Mouse (Mus musculus) ES-E14 (cell line): ENCODE results near the gene Tmem135. TPM values are rescaled to one million over a fixed set of nuclear protein-coding genes. Genes with fewer than 3 reads are reported as not detected.

Source experiments
- DNase-seq: peaks from one replicate; pipeline ENCODE4 v3.0.0-alpha.2; 2013; ENCODE audit warnings: low read depth, low spot score
- H3K27ac ChIP-seq: 2 replicates; pipeline ENCODE4 v1.5.1; 2012; ENCODE audit warnings: low read depth, mild to moderate bottlenecking, low read length, moderate library complexity, mixed read lengths; ENCODE audit not compliant: poor library complexity, insufficient read depth, severe bottlenecking
- H3K36me3 ChIP-seq: 2 replicates; pipeline ENCODE4 v1.6.1; 2012; ENCODE audit warnings: mild to moderate bottlenecking, low read length, moderate library complexity, mixed read lengths; ENCODE audit not compliant: control insufficient read depth, poor library complexity, insufficient read depth, severe bottlenecking
- H3K4me1 ChIP-seq, 2 experiments: fragments of 150-350 bp in 1 of 2; sonication (generic) in 1 of 2; 2 replicates each; pipeline ENCODE4 v1.6.1; 2012; ENCODE audit warnings: low read length in 2 of 2, mild to moderate bottlenecking in 1 of 2, mixed read lengths in 1 of 2; ENCODE audit not compliant: control insufficient read depth in 2 of 2, insufficient read depth in 2 of 2, poor library complexity in 1 of 2
- H3K4me3 ChIP-seq, 2 experiments: fragments of 150-350 bp in 1 of 2; sonication (generic) in 1 of 2; 2 replicates each; pipeline ENCODE4 v1.5.1; 2012; ENCODE audit warnings: low read length in 2 of 2, low read depth in 1 of 2, mild to moderate bottlenecking in 1 of 2, mixed read lengths in 1 of 2; ENCODE audit not compliant: insufficient read depth in 1 of 2, poor library complexity in 1 of 2, severe bottlenecking in 1 of 2
- H3K9ac ChIP-seq: 2 replicates; pipeline ENCODE4 v1.6.1; 2012; ENCODE audit warnings: low read depth, mild to moderate bottlenecking, low read length, mixed read lengths; ENCODE audit not compliant: poor library complexity, insufficient read depth, severe bottlenecking
- H3K9me3 ChIP-seq: fragments of 150-350 bp; sonication (generic); 2 replicates; pipeline ENCODE4 v1.6.1; 2012; ENCODE audit warnings: low read depth, mild to moderate bottlenecking, low read length; ENCODE audit not compliant: control insufficient read depth, insufficient read depth
- CHD2 ChIP-seq: IDR thresholded peaks from 2 replicates; pipeline ENCODE4 v1.6.1; 2014; ENCODE audit warnings: mild to moderate bottlenecking, low read depth, low read length, inconsistent platforms
- HCFC1 ChIP-seq: IDR thresholded peaks from 2 replicates; pipeline ENCODE4 v1.6.1; 2012; ENCODE audit warnings: low read length, inconsistent platforms, borderline replicate concordance; ENCODE audit not compliant: insufficient read depth
- MAFK ChIP-seq: IDR thresholded peaks from 2 replicates; pipeline ENCODE4 v1.6.1; 2014; ENCODE audit warnings: mild to moderate bottlenecking, low read depth, low read length, inconsistent platforms; ENCODE audit not compliant: insufficient read depth
- ZC3H11A ChIP-seq: IDR thresholded peaks from 2 replicates; pipeline ENCODE4 v1.6.1; 2012; ENCODE audit warnings: low read depth, mild to moderate bottlenecking, inconsistent platforms, low read length, borderline replicate concordance
- ZNF384 ChIP-seq: IDR thresholded peaks from 2 replicates; pipeline ENCODE4 v1.6.1; 2012; ENCODE audit warnings: low read depth, low read length, inconsistent platforms
- in situ Hi-C, 2 experiments: fragments of 600-800 bp; cut with MboI; formaldehyde crosslinking; loops; one replicate each; pipeline ENCODE4 v1.15.1; 2025; ENCODE audit warnings: low sequenced_read_pairs in 2 of 2, inconsistent platforms in 1 of 2; ENCODE audit not compliant: unreplicated experiment in 2 of 2
- total RNA-seq: library from RNA; depleted of rRNA; stranded (reverse); fragments of 300-350 nt; gene quantifications from 2 replicates; pipeline ENCODE4 v1.2.3, GENCODE M21; 2012

Tmem135 gene
- total RNA-seq, 1 experiment = 19.0 TPM

DNA sequence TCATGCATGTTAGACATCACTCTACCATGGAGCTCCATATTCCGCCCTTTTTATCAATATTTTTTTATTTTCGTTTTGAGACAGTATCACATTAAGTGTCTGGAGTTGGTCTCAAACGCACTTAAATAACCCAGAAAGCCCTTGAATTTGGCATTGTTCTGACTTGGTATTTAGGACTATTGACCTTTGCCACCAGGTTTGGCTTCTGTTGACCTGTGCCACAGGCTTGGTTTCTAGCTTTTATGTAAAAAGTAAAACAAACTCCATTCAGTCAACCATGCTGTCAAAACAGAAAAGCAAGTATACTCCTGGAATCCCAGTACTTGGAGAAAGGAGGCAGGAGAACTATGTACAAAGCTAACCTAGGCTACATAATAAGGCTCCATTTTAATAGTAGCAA lies 12.7 kb downstream of the Tmem135 start:
- in situ Hi-C loops = no loop called here
- Histone ChIP-seq H3K36me3 (no peaks in the 10 kb centered on the region), H3K9me3 (no peaks in the 10 kb centered on the region), H3K9ac (no peak overlapping the region), H3K4me1 (peaks cover 0 to 2% of the 10 kb centered on the region in 2 experiments; a peak in 1 of 4 replicates), H3K27ac (no peak overlapping the region), H3K4me3 (no peak overlapping the region)
- no peak for DNase-seq
- TF ChIP-seq ZNF384 (no peak), HCFC1 (no peak), CHD2 (no peak), ZC3H11A (no peak), MAFK (no peak)

DNA sequence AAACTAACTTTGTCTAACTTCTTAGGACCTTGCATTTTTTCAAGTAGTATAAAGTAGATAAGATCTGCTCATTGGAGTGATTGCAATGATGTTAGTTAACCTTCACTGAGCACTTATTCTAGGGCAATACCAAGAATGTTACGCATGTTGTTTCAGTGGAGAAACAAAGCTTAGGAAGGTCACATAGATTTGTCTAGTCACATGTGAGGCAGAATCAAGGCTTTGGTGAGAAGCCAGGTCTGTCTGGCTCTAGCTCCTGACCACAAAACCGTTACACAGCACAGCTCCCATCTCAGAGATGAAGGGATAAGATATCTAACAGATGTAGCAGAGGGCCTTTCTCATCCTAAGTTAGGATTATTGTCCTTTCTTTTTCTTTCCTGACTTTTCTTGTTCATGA lies 13.4 kb downstream of the Tmem135 start:
- H3K36me3 ChIP-seq = no peaks in the 10 kb centered on the region
- TF ChIP-seq HCFC1 = no peak
- TF ChIP-seq ZC3H11A = no peak
- TF ChIP-seq CHD2 = no peak
- DNase-seq = no peak
- no peaks in the 10 kb centered on the region for H3K9me3 ChIP-seq
- peaks cover 0 to 2% of the 10 kb centered on the region in 2 experiments; a peak in 1 of 4 replicates for H3K4me1 ChIP-seq
- no peak overlapping the region for H3K9ac ChIP-seq
- in situ Hi-C loops = no loop called here
- H3K27ac ChIP-seq = no peak overlapping the region
- no peak overlapping the region for H3K4me3 ChIP-seq

DNA sequence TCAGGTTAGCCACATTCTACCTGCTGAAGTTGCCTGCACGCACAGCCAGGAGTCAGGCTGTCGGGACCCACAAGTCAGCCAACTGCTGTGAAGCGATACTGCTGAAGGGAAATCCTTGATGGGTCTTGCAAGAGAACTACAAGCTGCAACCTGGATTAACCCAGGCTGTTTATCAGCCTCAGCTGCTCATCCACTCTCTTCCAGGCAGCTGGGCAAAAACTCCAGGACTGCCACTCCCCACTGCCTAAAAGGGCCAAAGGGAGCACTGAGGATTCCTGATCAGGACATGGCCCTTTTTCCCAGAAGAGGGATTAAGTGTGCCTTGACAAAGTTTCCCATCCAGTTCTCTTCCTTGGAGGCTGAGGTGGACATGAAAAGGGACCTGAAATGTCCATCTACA lies 15.0 kb downstream of the Tmem135 start:
- Histone ChIP-seq H3K9me3 (no peaks in the 10 kb centered on the region), H3K4me3 (no peak overlapping the region), H3K9ac (no peak overlapping the region), H3K36me3 (no peaks in the 10 kb centered on the region), H3K27ac (no peak overlapping the region), H3K4me1 (peaks cover 0 to 2% of the 10 kb centered on the region in 2 experiments; a peak in 1 of 4 replicates)
- in situ Hi-C loops = no loop called here
- no peak for DNase-seq
- TF ChIP-seq CHD2 = no peak
- no peak for TF ChIP-seq ZNF384
- no peak for TF ChIP-seq HCFC1
- TF ChIP-seq ZC3H11A = no peak
- TF ChIP-seq MAFK = no peak

DNA sequence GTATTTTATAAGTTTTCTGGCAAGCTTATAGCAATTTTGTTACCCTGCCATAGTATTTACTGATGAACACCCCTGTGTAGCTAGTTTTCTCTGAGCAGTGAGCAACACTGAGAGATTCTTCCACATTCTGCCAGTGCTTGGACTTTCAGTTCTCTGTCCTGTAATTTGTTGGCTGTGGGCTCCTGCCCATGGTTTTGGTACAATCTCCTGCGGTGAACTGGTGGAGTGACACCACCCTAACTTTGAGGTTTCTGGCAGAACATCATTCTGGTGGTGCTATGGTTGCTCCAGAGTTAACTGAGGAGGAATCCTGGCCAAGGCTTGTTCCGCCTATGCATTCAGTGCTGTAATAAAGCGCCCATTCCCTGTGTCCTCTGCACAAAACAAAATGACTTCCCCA lies 21.1 kb downstream of the Tmem135 start:
- Histone ChIP-seq H3K4me3 (no peak overlapping the region), H3K36me3 (no peaks in the 10 kb centered on the region), H3K9ac (no peak overlapping the region), H3K4me1 (no peaks in the 10 kb centered on the region), H3K27ac (no peak overlapping the region), H3K9me3 (no peaks in the 10 kb centered on the region)
- no peak for DNase-seq
- in situ Hi-C loops = no loop called here
- no peak for TF ChIP-seq ZC3H11A
- TF ChIP-seq CHD2 = no peak
- no peak for TF ChIP-seq HCFC1
- TF ChIP-seq MAFK = no peak
- TF ChIP-seq ZNF384 = no peak

DNA sequence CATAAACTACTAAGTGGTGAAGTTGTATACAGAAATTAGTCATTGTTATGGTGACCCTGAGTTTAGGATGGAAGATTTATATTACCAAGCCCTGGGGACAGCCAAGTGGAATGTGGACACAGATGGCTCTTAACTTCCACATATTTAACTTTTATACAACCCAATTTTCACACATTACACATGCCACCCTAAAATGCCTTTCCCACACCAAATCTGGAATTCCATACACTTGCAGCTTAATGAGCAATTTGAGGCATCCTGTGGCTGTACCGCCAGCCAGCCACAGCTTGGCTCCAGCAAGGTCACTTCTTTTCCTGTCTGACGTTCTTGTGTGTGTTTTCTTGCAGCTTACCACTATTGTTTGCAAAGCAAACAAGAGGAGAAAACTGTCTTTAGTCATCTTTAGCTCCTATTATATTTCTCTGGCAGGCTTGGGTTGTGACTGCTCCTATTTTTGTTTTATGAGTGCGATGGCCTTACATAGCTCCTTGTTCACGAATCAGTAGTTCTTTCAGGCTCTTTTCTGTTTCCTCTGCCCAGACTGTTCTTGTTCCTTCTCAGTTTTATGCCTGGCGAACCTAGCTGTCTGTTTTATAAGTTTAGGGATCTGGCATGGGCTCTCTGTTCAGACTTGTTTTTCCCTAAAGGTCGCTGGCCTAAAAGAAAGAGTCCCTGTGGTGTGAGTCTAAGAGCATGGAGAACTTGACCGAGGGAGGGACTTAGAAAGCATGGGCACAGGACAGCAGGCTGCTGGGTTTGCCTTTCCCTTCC lies 22.9 kb downstream of the Tmem135 start:
- Histone ChIP-seq H3K27ac (no peak overlapping the region), H3K4me1 (no peaks in the 10 kb centered on the region), H3K9me3 (no peaks in the 10 kb centered on the region), H3K9ac (no peak overlapping the region), H3K4me3 (no peak overlapping the region), H3K36me3 (no peaks in the 10 kb centered on the region)
- DNase-seq = no peak
- no peak for TF ChIP-seq ZC3H11A
- no peak for TF ChIP-seq ZNF384
- in situ Hi-C loops = no loop called here
